Mouse (Mus musculus): ENCODE data around the gene Gm10436. TPM values are rescaled to one million over a fixed set of nuclear protein-coding genes. Genes with fewer than 3 reads are reported as not detected.
"Not testable (repeated sequence)": the region's sequence is repeated elsewhere in the genome, so short reads cannot be mapped to it uniquely, and the experiment has no call there.

The Gm10436 gene
- total RNA-seq (2021), result not detected in 2 replicates
- long read RNA-seq, experiment 1, result 0 reads
- long read RNA-seq, experiment 2, result 0 reads

GRCm38 (mm10) chr12:88182008-88182407 lies at the start of gene Gm10436:
Gene Gm10436, minus strand, starts transcription at chr12:88182108.
- DNase-seq, result not testable (repeated sequence)

GRCm38 (mm10) chr12:88219445-88219844 lies 37.5 kb upstream of the Gm10436 start:
- no peak for DNase-seq

- DNase-seq, result not testable (repeated sequence)
Observed at GRCm38 (mm10) chr12:88218059-88218458, 36.2 kb upstream of the Gm10436 start.

GRCm38 (mm10) chr12:88214641-88215040 lies 32.7 kb upstream of the Gm10436 start:
- DNase-seq, result no peak

GRCm38 (mm10) chr12:88211458-88211857 lies 29.6 kb upstream of the Gm10436 start:
- DNase-seq, result not testable (repeated sequence)

GRCm38 (mm10) chr12:88202856-88203255 lies 20.9 kb upstream of the Gm10436 start:
- DNase-seq, result no peak

Other genes starting within 250 kb of the Gm10436 start
- not detected in 2 replicates for gene Gm2042, start 228.0 kb downstream of the Gm10436 start, total RNA-seq (2021)
- not detected in 2 replicates for gene Gm2075, start 170.3 kb downstream of the Gm10436 start, total RNA-seq (2021)
- not detected in 2 replicates for gene Gm6803, start 163.3 kb downstream of the Gm10436 start, total RNA-seq (2021)
- gene Gm2056, start 155.1 kb downstream of the Gm10436 start, total RNA-seq (2021), result not detected in 2 replicates
- not detected in 2 replicates for gene Gm16368, start 98.4 kb downstream of the Gm10436 start, total RNA-seq (2021)
- not detected in 2 replicates for gene Gm8332, start 68.0 kb upstream of the Gm10436 start, total RNA-seq (2021)
- gene Gm5662, start 92.4 kb upstream of the Gm10436 start, total RNA-seq (2021), result not detected in 2 replicates
- not detected in 2 replicates for gene Gm5039, start 141.9 kb upstream of the Gm10436 start, total RNA-seq (2021)
- gene Adck1, start 178.4 kb upstream of the Gm10436 start, total RNA-seq (2021), result 21.8 and 25.1 TPM in 2 replicates

Measured in adrenal gland, postnatal 14 days (tissue).